Mouse (Mus musculus): ENCODE results near the gene Usp22. TPM values are rescaled to one million over a fixed set of nuclear protein-coding genes. Genes with fewer than 3 reads are reported as not detected.

Gene Usp22
- 38.7 and 79.2 TPM in 2 replicates for polyA plus RNA-seq (2012; rRNA removed; ENCODE audit: low replicate concordance)

GRCm38 (mm10) chr11:61174821-61175658, at the start of gene Usp22:
Usp22 (minus strand) TSS chr11:61175055.

GRCm38 (mm10) chr11:61207487-61208246, 32.8 kb upstream of the Usp22 start, which contains the start of gene Aldh3a1:
Aldh3a1 (plus strand) TSS chr11:61207537.

GRCm38 (mm10) chr11:61126606-61127355, 48.1 kb downstream of the Usp22 start, which contains the start of gene Tnfrsf13b:
Tnfrsf13b (plus strand) TSS chr11:61126755.

Other genes starting within 250 kb of the Usp22 start
- gene Map2k3, start 243.0 kb downstream of the Usp22 start, polyA plus RNA-seq (2012; rRNA removed; ENCODE audit: low replicate concordance) = 36.1 and 58.0 TPM in 2 replicates
- gene Kcnj12, start 152.5 kb downstream of the Usp22 start, polyA plus RNA-seq (2012; rRNA removed; ENCODE audit: low replicate concordance) = 0.26 and 0.51 TPM in 2 replicates
- 3.5 and 7.9 TPM in 2 replicates for gene Tnfrsf13b, start 48.3 kb downstream of the Usp22 start, polyA plus RNA-seq (2012; rRNA removed; ENCODE audit: low replicate concordance)
- 0.09 and 0.87 TPM in 2 replicates for gene Aldh3a1, start 32.5 kb upstream of the Usp22 start, polyA plus RNA-seq (2012; rRNA removed; ENCODE audit: low replicate concordance)
- gene Aldh3a2, start 92.4 kb upstream of the Usp22 start, polyA plus RNA-seq (2012; rRNA removed; ENCODE audit: low replicate concordance) = 54.5 and 64.1 TPM in 2 replicates
- gene Slc47a2, start 167.8 kb upstream of the Usp22 start, polyA plus RNA-seq (2012; rRNA removed; ENCODE audit: low replicate concordance) = 0.19 TPM in 1 of 2 replicates, not detected in the other
- 0.10 and 0.39 TPM in 2 replicates for gene Slc47a1, start 203.3 kb upstream of the Usp22 start, polyA plus RNA-seq (2012; rRNA removed; ENCODE audit: low replicate concordance)